Mouse (Mus musculus): ENCODE measurements around the gene Tspyl4. TPM values are rescaled to one million over a fixed set of nuclear protein-coding genes. Genes with fewer than 3 reads are reported as not detected.

The Tspyl4 gene
- polyA plus RNA-seq, 1 experiment from 2014 or later: 15.7 TPM

DNA sequence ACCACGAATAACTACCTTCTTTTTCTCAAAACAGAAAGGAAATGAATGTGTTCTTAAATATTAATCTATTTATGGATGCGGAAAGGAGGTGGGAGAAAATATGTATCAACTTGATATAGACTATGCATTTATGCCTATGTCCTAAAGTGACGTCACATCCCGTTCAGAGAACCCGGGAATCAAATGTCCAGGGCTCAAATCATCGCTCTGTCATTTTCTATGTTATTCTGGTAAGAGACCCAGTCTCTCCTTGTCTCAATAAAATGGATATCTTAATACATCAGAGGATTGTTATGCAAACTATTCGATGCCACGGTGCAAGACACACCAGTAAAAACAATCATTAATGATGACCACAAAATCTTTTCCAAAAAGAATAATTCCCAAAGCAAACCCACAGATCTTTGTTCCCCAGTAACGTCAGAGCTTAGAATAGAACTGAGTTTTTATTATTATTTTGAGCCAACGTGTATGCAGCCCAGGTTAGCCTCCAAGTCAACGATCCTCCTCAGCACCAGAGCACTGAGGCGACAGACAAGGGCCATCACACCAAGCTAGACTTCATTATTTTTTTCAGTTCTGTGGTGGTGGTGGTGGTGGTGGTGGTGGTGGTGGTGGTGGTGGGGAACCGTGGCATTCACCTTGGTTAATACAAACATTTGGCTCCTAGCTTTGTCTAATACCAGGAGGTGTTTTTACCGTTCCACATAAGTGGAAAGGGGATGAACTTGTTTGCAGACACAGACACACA, 15.9 kb upstream of the Tspyl4 start:
- peak; percentile 50 for ATAC-seq (replicated peaks; ENCODE audit: insufficient number of reproducible peaks, low FRiP score, low TSS enrichment, low read depth)
- 20% methylated on average over 14 of the region's 14 CpGs for WGBS
- Histone ChIP-seq H3K27ac (replicated peaks; ENCODE audit: low read depth, low read length) (no peak overlapping the region), H3K9ac (replicated peaks; ENCODE audit: low read length) (peak overlapping the region; percentile 63), H3K4me3 (ENCODE audit: low read depth, low read length) (peak overlapping the region; percentile 98), H3K27me3 (ENCODE audit: control insufficient read depth, insufficient read depth, low read length) (no peaks in the 10 kb centered on the region), H3K4me1 (ENCODE audit: control insufficient read depth, insufficient read depth, low read length) (no peaks in the 10 kb centered on the region; the same call in 1 of the 2 replicates), H3K36me3 (replicated peaks; ENCODE audit: control insufficient read depth, insufficient read depth, low read depth, low read length) (no peaks in the 10 kb centered on the region), H3K4me2 (ENCODE audit: low read depth, low read length) (peak overlapping the region; percentile 57), H3K9me3 (replicated peaks; ENCODE audit: control insufficient read depth, low read length) (no peaks in the 10 kb centered on the region)
- peak; percentile 27 for DNase-seq (ENCODE audit: low spot score)

DNA sequence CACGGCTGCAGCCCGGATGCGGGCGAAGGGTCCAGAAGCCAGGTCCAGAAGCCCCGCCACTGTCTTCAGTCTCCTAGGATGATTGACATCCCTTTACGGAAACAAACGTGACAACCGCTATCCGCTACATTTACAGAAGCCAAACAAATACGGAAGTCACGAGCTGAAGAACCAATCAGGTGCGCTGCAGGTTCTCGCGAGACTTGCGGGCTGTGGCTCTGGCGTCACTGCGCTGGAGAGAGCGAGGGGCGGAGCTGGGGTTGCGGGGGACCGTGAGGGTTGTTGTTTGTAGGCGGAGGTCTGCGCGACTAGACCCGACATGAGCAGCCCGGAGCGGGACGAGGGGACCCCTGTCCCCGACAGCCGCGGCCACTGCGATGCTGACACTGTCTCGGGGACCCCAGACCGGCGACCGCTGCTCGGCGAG, 15.3 kb upstream of the Tspyl4 start, which contains the start of gene Tspyl1:
Gene Tspyl1 (plus strand): TSS at position 229 of the 427 bp plus-strand sequence.
- Histone ChIP-seq H3K9ac (replicated peaks; ENCODE audit: low read length) (peak within 1 kb of the TSS; percentile 92), H3K4me2 (ENCODE audit: low read depth, low read length) (peak within 1 kb of the TSS; percentile 69), H3K27ac (replicated peaks; ENCODE audit: low read depth, low read length) (peak within 1 kb of the TSS; percentile 47; the same call in 1 of the 2 replicates), H3K36me3 (replicated peaks; ENCODE audit: control insufficient read depth, insufficient read depth, low read depth, low read length) (no peaks in the 10 kb centered on the region), H3K4me3 (ENCODE audit: low read depth, low read length) (peak within 1 kb of the TSS; percentile 98), H3K27me3 (ENCODE audit: control insufficient read depth, insufficient read depth, low read length) (no peaks in the 10 kb centered on the region), H3K4me1 (ENCODE audit: control insufficient read depth, insufficient read depth, low read length) (no peaks in the 10 kb centered on the region; the same call in 1 of the 2 replicates), H3K9me3 (replicated peaks; ENCODE audit: control insufficient read depth, low read length) (no peaks in the 10 kb centered on the region)
- ATAC-seq (replicated peaks; ENCODE audit: insufficient number of reproducible peaks, low FRiP score, low TSS enrichment, low read depth) (peak; percentile 97), DNase-seq (ENCODE audit: low spot score) (peak; percentile 98)
- under 1% methylated on average over 38 of the region's 38 CpGs for WGBS

- 3% methylated on average over 47 of the region's 47 CpGs for WGBS
- peak; percentile 19 for ATAC-seq (replicated peaks; ENCODE audit: insufficient number of reproducible peaks, low FRiP score, low TSS enrichment, low read depth)
- peak overlapping the region; percentile 47; the same call in 1 of the 2 replicates for H3K27ac ChIP-seq (replicated peaks; ENCODE audit: low read depth, low read length)
Observed at GRCm38 (mm10) chr10:34282420-34283238, 14.6 kb upstream of the Tspyl4 start.

GRCm38 (mm10) chr10:34296911-34297298, 337 bp upstream of the Tspyl4 start:
- peak overlapping the region; percentile 42 for H3K4me2 ChIP-seq (ENCODE audit: low read depth, low read length)
- H3K9me3 ChIP-seq (replicated peaks; ENCODE audit: control insufficient read depth, low read length): no peaks in the 10 kb centered on the region
- DNase-seq (ENCODE audit: low spot score): peak; percentile 42
- WGBS: 5% methylated on average over 13 of the region's 13 CpGs
- no peaks in the 10 kb centered on the region for H3K4me1 ChIP-seq (ENCODE audit: control insufficient read depth, insufficient read depth, low read length)
- no peak overlapping the region for H3K27ac ChIP-seq (replicated peaks; ENCODE audit: low read depth, low read length)
- H3K9ac ChIP-seq (replicated peaks; ENCODE audit: low read length): peak overlapping the region; percentile 54
- no peaks in the 10 kb centered on the region for H3K36me3 ChIP-seq (replicated peaks; ENCODE audit: control insufficient read depth, insufficient read depth, low read depth, low read length)
- ATAC-seq (replicated peaks; ENCODE audit: insufficient number of reproducible peaks, low FRiP score, low TSS enrichment, low read depth): peak; percentile 10; the same call in 1 of the 2 replicates
- H3K27me3 ChIP-seq (ENCODE audit: control insufficient read depth, insufficient read depth, low read length): no peaks in the 10 kb centered on the region
- H3K4me3 ChIP-seq (ENCODE audit: low read depth, low read length): peak overlapping the region; percentile 62

More at GRCm38 (mm10) chr10:34282420-34283238, 14.6 kb upstream of the Tspyl4 start:
- H3K36me3 ChIP-seq (replicated peaks; ENCODE audit: control insufficient read depth, insufficient read depth, low read depth, low read length): no peaks in the 10 kb centered on the region; the same call in 1 of the 2 replicates
- H3K4me1 ChIP-seq (ENCODE audit: control insufficient read depth, insufficient read depth, low read length): no peaks in the 10 kb centered on the region; the same call in 1 of the 2 replicates
- peak overlapping the region; percentile 98 for H3K4me3 ChIP-seq (ENCODE audit: low read depth, low read length)
- DNase-seq (ENCODE audit: low spot score): peak; percentile 39
- no peaks in the 10 kb centered on the region for H3K9me3 ChIP-seq (replicated peaks; ENCODE audit: control insufficient read depth, low read length)
- peak overlapping the region; percentile 69 for H3K4me2 ChIP-seq (ENCODE audit: low read depth, low read length)
- peak overlapping the region; percentile 92 for H3K9ac ChIP-seq (replicated peaks; ENCODE audit: low read length)
- H3K27me3 ChIP-seq (ENCODE audit: control insufficient read depth, insufficient read depth, low read length): no peaks in the 10 kb centered on the region

DNA sequence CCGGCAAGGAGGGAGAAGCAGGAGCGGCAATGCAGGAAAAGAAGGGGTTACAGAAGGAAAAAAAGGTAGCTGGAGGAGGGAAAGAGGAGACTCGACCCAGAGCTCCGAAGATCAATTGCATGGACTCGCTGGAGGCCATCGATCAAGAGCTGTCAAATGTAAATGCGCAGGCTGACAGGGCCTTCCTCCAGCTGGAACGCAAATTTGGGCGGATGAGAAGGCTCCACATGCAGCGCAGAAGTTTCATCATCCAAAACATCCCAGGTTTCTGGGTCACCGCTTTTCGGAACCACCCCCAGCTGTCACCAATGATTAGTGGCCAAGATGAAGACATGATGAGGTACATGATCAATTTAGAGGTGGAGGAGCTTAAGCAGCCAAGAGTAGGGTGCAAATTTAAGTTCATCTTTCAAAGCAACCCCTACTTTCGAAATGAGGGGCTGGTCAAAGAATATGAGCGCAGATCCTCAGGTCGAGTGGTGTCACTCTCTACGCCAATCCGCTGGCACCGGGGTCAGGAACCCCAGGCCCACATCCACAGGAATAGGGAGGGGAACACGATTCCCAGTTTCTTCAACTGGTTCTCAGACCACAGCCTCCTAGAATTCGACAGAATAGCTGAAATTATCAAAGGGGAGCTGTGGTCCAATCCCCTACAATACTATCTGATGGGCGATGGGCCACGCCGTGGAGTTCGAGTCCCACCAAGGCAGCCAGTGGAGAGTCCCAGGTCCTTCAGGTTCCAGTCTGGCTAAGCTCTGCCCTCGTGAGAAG, 925 bp downstream of the Tspyl4 start:
- DNase-seq (ENCODE audit: low spot score): no peak
- no peaks in the 10 kb centered on the region for H3K27me3 ChIP-seq (ENCODE audit: control insufficient read depth, insufficient read depth, low read length)
- H3K27ac ChIP-seq (replicated peaks; ENCODE audit: low read depth, low read length): no peak overlapping the region
- no peak for ATAC-seq (replicated peaks; ENCODE audit: insufficient number of reproducible peaks, low FRiP score, low TSS enrichment, low read depth)
- no peaks in the 10 kb centered on the region for H3K36me3 ChIP-seq (replicated peaks; ENCODE audit: control insufficient read depth, insufficient read depth, low read depth, low read length)
- WGBS: 44% methylated on average over 25 of the region's 25 CpGs
- peak overlapping the region; percentile 82 for H3K4me2 ChIP-seq (ENCODE audit: low read depth, low read length)
- peak overlapping the region; percentile 53 for H3K9ac ChIP-seq (replicated peaks; ENCODE audit: low read length)
- no peaks in the 10 kb centered on the region for H3K4me1 ChIP-seq (ENCODE audit: control insufficient read depth, insufficient read depth, low read length)
- peak overlapping the region; percentile 62 for H3K4me3 ChIP-seq (ENCODE audit: low read depth, low read length)
- H3K9me3 ChIP-seq (replicated peaks; ENCODE audit: control insufficient read depth, low read length): no peaks in the 10 kb centered on the region

DNA sequence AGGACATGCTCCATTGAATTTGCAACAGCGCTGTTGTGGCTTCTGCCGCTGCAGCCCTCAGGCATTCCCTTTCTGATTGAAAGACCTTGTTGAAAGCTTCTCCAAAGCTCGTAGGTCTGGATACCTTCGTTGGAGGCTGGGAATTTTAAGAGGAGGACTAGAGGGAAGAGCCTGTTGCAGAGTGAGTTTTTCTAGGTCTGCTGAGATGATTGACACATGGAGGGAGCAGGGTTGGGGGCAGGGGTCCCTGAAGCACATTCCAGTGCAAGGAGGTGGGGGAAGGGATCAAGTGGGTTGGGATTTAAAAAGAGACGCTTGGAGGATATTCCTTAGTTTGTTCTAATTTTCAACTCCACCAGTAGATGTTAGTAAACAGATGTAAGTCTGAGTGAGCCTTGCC, 3.1 kb downstream of the Tspyl4 start:
- no peaks in the 10 kb centered on the region for H3K36me3 ChIP-seq (replicated peaks; ENCODE audit: control insufficient read depth, insufficient read depth, low read depth, low read length)
- DNase-seq (ENCODE audit: low spot score): peak; percentile 62
- no peaks in the 10 kb centered on the region for H3K27me3 ChIP-seq (ENCODE audit: control insufficient read depth, insufficient read depth, low read length)
- peak overlapping the region; percentile 22 for H3K4me3 ChIP-seq (ENCODE audit: low read depth, low read length)
- no peak for ATAC-seq (replicated peaks; ENCODE audit: insufficient number of reproducible peaks, low FRiP score, low TSS enrichment, low read depth)
- H3K4me1 ChIP-seq (ENCODE audit: control insufficient read depth, insufficient read depth, low read length): no peaks in the 10 kb centered on the region
- peak overlapping the region; percentile 39 for H3K9ac ChIP-seq (replicated peaks; ENCODE audit: low read length)
- 8% methylated on average over 5 of the region's 5 CpGs for WGBS
- no peak overlapping the region for H3K27ac ChIP-seq (replicated peaks; ENCODE audit: low read depth, low read length)
- no peaks in the 10 kb centered on the region for H3K9me3 ChIP-seq (replicated peaks; ENCODE audit: control insufficient read depth, low read length)
- peak overlapping the region; percentile 47 for H3K4me2 ChIP-seq (ENCODE audit: low read depth, low read length)

DNA sequence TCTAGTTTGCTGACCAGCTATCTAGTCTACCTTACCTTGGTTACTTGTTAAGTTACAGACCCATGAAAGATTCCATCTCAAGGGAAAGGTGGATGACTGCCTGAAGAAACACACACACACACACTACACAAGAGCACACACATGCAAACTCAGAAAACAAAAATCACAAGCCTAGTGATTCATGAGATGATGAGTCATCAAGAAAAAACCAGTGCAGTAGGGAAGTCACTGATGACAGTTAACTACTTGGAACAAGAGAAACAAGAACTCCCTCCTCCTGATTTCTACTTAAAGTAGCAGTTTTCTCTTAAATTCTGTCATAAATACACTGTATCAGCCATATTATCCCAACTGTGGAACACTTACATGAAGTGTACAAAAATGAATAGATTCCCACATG, 9.8 kb downstream of the Tspyl4 start:
- no peaks in the 10 kb centered on the region for H3K4me1 ChIP-seq (ENCODE audit: control insufficient read depth, insufficient read depth, low read length)
- DNase-seq (ENCODE audit: low spot score): no peak
- no peaks in the 10 kb centered on the region for H3K36me3 ChIP-seq (replicated peaks; ENCODE audit: control insufficient read depth, insufficient read depth, low read depth, low read length)
- H3K4me3 ChIP-seq (ENCODE audit: low read depth, low read length): no peak overlapping the region
- no peak for ATAC-seq (replicated peaks; ENCODE audit: insufficient number of reproducible peaks, low FRiP score, low TSS enrichment, low read depth)
- no peaks in the 10 kb centered on the region for H3K27me3 ChIP-seq (ENCODE audit: control insufficient read depth, insufficient read depth, low read length)
- H3K9ac ChIP-seq (replicated peaks; ENCODE audit: low read length): no peak overlapping the region
- H3K4me2 ChIP-seq (ENCODE audit: low read depth, low read length): no peak overlapping the region
- no peaks in the 10 kb centered on the region for H3K9me3 ChIP-seq (replicated peaks; ENCODE audit: control insufficient read depth, low read length)
- no peak overlapping the region for H3K27ac ChIP-seq (replicated peaks; ENCODE audit: low read depth, low read length)

Data from embryonic facial prominence, embryonic 11.5 days (tissue).